Mouse (Mus musculus): Measurements from ENCODE around the gene Zfp334.

Gene Zfp334

GRCm38 (mm10) chr2:165375478-165375877 lies 12.6 kb downstream of the Zfp334 start:
- no peak for DNase-seq (ENCODE audit: low spot score)

DNA sequence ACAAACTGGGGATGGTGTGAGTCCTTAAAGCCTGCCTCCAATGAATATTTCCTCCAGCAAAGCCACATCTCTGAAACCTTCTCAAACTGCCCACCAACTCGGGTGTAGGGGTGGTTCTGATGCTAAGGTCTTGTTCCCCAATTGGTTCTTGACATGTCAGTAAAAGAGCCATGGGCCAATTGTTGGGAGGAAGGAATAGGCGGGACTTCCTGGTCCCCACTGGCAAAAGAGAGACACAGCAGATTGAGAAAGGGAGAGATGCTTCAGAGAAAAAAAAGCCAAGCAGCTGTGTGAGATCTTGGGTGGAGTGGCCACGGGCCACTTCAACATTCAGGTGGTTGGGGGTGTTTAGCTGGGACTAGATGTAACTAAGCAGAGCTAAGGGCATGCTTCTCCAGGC lies 17.0 kb downstream of the Zfp334 start:
- no peak for DNase-seq (ENCODE audit: low spot score)

DNA sequence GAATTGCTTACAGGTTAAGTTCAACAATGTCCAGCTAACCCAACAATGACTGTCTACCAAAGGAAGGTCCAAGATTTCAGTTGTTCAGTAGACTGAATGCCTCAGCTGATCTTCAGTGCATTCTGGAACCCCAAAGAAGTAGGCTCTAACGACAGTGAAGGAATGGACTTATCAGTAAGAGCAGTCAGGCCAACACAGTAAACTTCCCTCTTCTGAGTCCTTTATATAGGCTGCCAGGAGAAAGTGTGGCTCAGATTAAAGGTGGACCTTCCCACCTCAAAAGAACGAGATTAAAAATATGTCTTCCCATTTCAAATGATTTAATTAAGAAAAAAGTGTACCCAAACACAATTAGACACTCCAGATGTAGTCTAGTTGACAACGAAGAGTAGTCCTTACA lies 17.7 kb downstream of the Zfp334 start:
- DNase-seq (ENCODE audit: low spot score), result no peak

GRCm38 (mm10) chr2:165368496-165368895 lies 19.6 kb downstream of the Zfp334 start, which contains the start of gene Zfp663:
Gene Zfp663, minus strand, starts transcription at chr2:165368729.
- DNase-seq (ENCODE audit: low spot score), result no peak

DNA sequence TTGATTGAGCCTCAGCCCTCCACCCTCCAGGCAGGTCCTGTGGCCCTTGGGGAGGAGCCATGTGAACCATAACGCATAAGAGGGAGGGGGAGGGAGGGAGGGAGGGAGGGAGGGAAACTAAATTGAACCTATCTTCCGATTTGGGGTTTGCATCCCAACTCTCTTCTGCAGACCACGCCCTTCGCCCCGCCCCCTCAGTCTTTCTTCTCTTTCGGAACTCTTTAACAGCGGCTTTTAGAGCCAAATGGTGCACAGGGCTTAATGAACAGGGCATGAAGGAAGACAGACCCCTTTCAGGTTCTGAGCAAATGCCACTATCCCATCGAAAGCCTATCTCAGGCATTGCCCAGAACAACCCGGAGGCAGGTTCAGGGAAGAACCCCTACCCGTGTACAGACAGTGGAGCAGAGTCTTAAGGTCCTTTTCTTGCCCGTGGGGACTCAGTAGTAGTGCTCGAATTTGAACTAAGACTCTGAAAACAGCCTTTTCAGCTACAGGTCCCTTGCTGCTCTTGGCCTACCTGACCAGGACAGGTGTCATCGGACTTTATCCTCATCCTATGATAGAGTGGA lies 20.1 kb downstream of the Zfp334 start:
- no peak for DNase-seq (ENCODE audit: low spot score)

DNA sequence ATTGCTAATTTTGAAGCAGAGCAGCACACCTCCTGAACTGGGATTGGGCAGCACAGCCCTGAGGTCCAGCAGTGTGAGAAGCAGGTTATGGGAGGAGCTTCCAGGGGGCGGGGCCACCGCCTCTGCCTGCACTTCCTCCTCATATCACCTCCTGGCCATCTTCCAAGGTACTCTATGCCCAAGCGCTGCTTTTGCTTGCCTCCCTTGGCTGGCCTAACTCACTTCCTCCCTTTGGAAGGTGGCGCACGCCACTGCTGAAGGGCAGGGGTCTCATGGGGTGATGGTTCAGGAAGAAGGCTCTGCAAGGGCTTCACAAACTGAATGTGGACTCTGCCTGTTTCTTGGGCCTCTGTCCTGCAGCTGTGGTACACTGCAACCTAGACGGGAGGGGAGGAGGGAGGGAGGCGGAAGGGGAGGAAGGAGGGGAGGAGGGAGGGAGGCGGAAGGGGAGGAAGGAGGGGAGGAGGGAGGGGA lies 21.0 kb downstream of the Zfp334 start:
- peak; percentile 22 for DNase-seq (ENCODE audit: low spot score)

DNA sequence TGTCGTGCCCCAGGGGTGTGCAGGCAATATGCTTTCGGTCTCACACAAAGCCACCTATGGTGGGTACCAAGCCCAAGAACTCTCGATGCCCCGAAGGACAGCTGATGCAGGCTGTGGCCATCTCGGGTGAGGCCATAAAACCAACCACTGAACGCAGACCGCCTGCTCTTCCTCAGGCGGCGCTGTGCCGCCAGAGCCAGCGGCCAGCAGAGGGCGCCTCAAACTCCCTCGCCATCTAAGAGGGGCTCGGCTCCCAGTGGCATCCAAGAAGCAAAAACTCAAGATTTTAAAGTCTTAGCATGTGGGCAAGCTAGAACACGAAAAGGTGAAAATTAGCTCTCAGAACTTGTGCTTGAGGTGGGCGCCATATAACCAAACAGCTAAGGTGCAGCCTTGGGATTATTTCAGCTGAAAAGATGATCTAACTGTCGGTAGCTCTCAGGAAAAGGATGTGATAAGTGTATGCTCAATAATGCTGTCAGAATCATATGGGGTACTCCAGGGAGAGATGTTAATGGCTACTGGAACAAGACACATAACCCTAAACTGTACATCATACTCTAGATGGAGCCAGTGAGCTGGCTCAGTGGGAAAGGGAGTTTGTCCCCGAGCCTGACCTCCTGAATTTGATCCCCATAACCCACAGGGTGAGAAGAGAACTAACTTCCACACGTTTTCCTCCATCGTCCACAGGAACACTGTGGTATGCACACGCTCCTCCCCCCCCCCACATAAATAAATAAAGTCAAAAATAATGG lies 23.5 kb downstream of the Zfp334 start:
- DNase-seq (ENCODE audit: low spot score), result peak; percentile 11

- DNase-seq (ENCODE audit: low spot score), result no peak
These were observed 24.8 kb downstream of the Zfp334 start for GRCm38 (mm10) chr2:165363282-165363681.

DNA sequence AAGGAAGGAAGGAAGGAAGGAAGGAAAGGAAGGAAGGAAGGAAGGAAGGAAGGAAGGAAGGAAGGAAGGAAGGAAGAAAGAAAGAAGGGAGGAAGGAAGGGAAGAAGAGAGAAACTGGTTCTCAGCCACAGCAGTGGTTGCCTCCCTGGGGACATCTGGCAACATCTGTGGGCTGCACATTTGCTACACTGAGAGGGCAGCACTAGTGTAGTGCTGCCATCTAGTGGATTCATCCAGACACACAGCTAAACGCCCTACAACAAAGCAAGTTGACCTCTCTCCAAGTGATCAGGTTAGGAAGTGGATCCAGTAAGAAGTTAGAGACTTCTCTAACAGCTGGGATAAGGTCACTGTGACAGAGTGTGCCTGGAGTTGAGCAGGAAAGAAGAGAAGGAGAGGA lies 27.2 kb downstream of the Zfp334 start:
- peak; percentile 29 for DNase-seq (ENCODE audit: low spot score)

- DNase-seq (ENCODE audit: low spot score), result no peak
These were observed 36.1 kb downstream of the Zfp334 start for GRCm38 (mm10) chr2:165351828-165352513.

DNA sequence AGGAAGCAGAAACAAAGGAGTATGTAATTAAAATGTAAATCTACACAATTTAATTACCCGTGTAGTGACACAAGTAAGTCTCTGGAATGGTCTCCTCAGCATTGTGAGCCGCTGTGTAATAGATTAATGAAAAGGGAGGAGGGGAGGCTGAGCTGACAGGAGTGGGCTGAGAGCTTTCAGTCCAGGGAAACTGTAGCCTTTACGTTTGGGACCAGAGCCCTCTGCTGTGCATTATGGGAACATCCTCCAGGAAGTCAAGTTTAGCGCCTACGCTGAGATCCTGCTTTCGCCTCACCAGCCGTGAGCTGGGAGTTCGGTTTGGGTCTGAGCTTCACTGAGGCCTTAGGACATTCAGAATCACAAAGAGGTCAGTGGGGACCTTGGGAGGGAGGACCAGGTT lies 38.6 kb downstream of the Zfp334 start:
- DNase-seq (ENCODE audit: low spot score), result no peak

- DNase-seq (ENCODE audit: low spot score), result no peak
These were observed 41.9 kb downstream of the Zfp334 start for GRCm38 (mm10) chr2:165346180-165346579.

DNA sequence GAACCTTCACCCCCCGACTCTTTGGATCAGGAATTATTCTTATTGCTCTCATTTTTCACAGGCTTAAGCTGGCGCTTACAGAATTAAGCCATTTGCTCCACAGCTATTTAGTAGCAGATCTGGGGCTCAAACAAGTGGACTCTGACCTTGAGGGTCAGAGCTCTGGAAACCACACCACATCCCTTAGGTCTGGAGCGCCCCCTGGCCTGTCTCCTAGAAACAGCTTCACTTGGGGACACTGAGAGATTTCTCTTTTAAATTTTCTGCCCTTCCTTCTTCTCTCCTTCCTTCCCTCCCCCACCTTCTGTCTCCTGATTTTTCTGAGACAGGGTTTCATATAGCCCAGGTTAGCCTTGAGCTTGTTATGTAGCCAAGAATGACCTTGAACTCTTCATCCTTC lies 50.9 kb downstream of the Zfp334 start:
- no peak for DNase-seq (ENCODE audit: low spot score)

- no peak for DNase-seq (ENCODE audit: low spot score)
These were observed 55.3 kb downstream of the Zfp334 start for GRCm38 (mm10) chr2:165332610-165333210.

- no peak for DNase-seq (ENCODE audit: low spot score)
These were observed 58.4 kb downstream of the Zfp334 start for GRCm38 (mm10) chr2:165329703-165330102.

GRCm38 (mm10) chr2:165328746-165329145 lies 59.3 kb downstream of the Zfp334 start:
- no peak for DNase-seq (ENCODE audit: low spot score)

- no peak for DNase-seq (ENCODE audit: low spot score)
These were observed 60.7 kb downstream of the Zfp334 start for GRCm38 (mm10) chr2:165327386-165327785.

GRCm38 (mm10) chr2:165326304-165327190 lies 61.5 kb downstream of the Zfp334 start, which contains the start of gene Elmo2:
Gene Elmo2, minus strand, starts transcription at chr2:165326479.
- DNase-seq (ENCODE audit: low spot score), result peak; percentile 97

DNA sequence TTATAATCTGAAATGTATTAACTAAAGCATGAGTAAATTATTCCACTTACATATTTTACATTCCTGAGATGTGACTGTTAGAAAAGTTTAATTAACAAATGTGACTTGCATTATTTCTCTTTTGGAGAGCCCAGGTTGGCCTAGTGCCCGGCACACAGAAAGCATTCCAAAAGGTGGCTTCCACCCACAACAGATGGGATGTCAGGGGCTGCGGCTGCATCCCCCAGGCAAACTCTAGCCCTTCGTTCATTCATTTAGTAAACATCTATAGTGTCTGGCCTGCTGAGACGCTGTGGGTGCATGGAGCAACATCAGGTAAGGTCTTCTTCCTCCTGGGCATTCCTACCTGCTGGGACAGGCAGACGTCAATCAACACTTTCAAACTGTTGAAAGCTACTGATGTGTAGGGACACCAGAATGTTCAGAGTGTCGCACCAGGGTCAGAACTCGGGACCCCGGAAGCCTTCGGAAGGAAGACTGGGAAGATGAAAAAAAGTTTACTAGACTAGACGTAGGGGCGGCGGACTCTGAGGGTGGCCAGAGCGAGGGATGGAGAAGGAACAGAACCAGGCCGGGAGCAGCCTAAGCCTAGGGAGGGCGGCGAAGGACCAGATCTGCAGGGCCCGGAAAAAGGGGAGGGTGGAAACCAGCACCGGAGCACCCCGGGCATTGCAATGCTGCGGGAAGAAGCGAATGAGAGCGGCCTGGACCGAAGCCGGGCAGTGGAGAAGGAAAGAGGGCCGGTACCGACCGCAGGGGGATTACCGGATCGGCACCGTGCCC lies 62.3 kb downstream of the Zfp334 start:
- DNase-seq (ENCODE audit: low spot score), result no peak

Measured in c-Kit-positive CD71-positive TER-119-positive erythroid progenitor cells, embryonic 14.5 days (primary cell).